Mouse (Mus musculus) ES-E14 (cell line): Measurements from ENCODE around the gene Fam168a.

Experiments used
- CHD2 ChIP-seq: IDR thresholded peaks from 2 replicates; pipeline ENCODE4 v1.6.1; 2014; ENCODE audit warnings: mild to moderate bottlenecking, low read depth, low read length, inconsistent platforms
- HCFC1 ChIP-seq: IDR thresholded peaks from 2 replicates; pipeline ENCODE4 v1.6.1; 2012; ENCODE audit warnings: low read length, inconsistent platforms, borderline replicate concordance; ENCODE audit not compliant: insufficient read depth
- MAFK ChIP-seq: IDR thresholded peaks from 2 replicates; pipeline ENCODE4 v1.6.1; 2014; ENCODE audit warnings: mild to moderate bottlenecking, low read depth, low read length, inconsistent platforms; ENCODE audit not compliant: insufficient read depth
- ZC3H11A ChIP-seq: IDR thresholded peaks from 2 replicates; pipeline ENCODE4 v1.6.1; 2012; ENCODE audit warnings: low read depth, mild to moderate bottlenecking, inconsistent platforms, low read length, borderline replicate concordance
- ZNF384 ChIP-seq: IDR thresholded peaks from 2 replicates; pipeline ENCODE4 v1.6.1; 2012; ENCODE audit warnings: low read depth, low read length, inconsistent platforms

DNA sequence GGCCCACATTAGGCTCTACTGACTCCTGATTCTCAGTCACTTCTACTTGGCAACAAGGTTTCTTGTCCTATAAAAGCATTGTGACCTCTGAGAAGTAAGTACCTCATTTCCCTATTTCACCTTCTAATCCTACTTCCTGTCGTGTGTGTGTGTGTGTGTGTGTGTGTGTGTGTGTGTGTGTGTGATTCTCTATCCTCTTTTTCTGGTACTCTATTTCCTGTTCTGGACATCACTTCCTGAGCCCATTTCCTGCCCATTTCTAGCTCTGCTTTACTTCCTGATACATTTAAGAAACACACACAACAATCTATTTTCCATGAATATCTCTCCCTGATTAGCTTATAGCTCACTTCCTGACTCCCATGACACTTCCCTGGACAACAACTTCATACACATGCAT, 169.4 kb downstream of the Fam168a start:
- TF ChIP-seq ZC3H11A = no peak
- no peak for TF ChIP-seq ZNF384
- TF ChIP-seq CHD2 = no peak
- TF ChIP-seq MAFK = no peak
- no peak for TF ChIP-seq HCFC1
